Mouse (Mus musculus): ENCODE data around the gene Accsl. TPM values are rescaled to one million over a fixed set of nuclear protein-coding genes. Genes with fewer than 3 reads are reported as not detected.

Gene Accsl
- total RNA-seq (2021): under 1 TPM in 1 of 2 experiments, not detected in 1; 0.68 TPM

DNA sequence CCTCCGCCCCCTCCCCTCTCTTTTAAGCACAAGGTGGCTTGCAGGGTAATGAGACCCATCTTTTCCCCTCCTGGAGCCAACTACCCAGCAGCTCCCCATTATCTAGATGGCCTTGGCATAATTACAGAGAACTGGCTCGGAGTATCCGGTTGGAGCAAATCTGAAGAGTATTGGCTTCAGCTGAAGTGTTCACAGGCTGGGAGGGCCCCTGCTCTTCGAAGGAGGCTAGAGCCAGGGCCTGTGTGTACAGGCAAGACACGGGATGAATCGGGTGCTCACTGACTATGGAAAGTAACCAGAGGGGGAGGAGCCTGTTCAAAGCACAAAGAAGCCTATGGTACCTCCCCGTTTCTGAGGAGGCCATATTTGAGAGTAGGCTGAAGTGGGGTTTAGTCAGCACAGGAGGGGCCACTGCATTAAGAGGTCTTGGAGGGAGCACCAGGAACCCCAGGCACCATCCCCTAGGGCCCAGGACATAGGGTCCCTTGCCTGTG lies at the start of gene Accsl:
Gene Accsl (minus strand): TSS at position 51 of the 494 bp plus-strand sequence.
- DNase-seq: no peak
- intact Hi-C loops (cut with DNase I): no loop called here

DNA sequence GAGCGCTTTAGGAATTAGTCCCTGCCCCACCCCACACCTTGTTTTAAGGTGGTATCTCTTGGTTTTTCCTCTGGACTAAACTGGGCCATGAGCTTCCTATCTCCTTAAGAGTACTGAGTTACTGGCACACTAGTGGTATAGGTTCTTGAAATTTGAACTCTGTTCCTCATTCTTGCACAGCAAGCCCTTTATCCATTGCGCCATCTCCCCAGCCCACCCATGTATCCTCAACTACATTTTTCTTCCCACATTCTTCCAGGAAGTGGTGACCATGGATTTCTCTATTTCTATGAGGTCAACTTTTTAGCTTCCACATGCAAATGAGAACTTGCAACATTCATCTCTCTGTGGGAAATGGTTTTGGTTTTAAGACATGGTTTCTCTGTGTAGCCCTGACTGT lies 44.6 kb upstream of the Accsl start:
- no peak for DNase-seq
- intact Hi-C loops (cut with DNase I): no loop called here

DNA sequence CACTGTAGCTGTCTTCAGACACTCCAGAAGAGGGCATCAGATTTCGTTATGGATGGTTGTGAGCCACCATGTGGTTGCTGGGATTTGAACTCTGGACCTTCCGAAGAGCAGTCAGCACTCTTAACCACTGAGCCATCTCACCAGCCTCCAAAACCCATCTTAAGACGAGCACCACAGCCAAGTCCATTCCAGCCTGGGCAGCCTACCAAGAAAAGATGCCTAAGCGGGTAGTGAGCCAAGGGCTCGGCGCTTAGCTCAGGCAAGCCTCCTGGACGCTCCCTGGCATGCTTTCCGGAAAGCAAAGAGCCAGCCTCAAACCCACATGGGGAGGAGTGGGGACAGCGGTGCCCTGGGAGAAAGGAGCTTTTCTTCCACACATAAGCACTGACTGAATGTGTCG lies 43.0 kb upstream of the Accsl start:
- intact Hi-C loops (cut with DNase I): no loop called here
- peak; percentile 81 for DNase-seq

DNA sequence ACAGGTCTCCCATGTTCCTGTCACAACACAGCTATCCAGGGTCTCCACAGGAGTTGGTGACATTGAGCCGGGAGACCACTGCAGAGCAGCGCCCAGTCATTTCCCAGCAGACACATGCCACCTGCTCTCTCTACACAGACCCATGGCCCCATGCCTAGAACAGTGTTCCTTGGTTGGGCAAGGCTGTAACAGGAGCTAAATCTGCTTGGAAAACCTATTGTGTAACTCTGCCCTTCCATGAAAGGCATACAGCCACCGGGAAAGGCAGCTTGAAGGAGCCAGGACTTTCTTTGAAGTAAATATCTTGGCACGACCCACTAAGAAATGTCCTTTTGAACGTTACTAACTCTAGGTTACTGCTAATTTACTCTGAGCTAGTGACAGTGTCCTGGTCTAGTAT lies 40.8 kb upstream of the Accsl start:
- peak; percentile 49 for DNase-seq
- intact Hi-C loops (cut with DNase I): no loop called here

DNA sequence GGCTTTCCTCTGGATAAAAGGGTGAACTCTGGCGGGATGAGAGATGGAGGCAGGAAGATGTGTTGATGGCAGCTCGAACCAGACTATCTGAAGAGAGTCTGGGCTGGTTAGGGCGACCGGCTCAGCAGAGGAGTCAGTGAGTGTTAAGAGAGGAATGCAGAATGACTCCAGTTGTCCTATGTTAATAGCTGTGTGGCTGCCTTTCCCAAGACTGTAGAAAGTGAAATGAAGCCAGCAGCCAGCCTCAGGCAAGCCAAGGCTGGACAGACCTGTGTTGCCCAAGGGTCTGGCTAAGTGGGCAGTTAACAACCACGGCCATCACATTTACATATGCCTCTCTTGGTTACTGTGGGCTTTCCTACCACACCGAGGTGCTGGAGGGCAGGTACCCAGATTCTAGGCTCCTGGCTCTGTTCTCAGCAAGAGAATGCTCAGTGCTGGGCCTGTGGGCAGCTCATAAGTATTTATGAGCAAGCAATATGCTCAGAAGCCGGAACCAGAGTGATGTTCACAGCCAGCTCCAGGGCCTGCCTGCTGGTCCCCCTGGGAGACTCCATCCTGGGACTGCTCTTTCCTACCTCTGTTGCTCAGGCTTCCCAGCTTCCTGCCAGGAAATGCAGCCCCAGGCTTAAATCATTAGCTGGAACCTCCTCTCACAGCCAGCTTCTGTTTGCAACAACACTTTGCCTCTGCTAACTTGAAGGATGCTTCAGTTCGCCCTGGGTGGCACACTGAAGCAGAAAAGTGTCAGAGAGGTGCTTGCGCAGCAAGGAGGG lies 38.8 kb upstream of the Accsl start:
- DNase-seq: peak; percentile 14
- intact Hi-C loops (cut with DNase I): no loop called here

DNA sequence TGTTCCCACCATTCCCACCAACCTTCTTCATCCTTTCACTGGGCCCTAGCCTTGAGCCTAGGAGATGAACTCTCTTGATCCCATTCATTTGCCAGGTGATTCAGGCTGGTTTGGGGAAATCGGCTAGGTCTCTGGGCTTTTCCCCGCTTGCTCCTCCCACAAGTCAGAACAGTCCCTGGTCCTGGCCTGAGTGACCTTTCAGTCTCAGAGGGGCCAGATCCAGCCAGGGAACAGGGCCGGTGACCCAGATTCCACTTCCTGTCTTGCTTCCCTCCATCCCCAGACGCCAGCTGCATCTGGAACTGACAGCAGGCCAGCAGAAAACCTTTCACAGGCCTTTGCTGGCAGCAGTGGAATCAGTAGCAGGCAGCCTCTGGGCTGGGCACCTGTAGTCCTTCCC lies 37.4 kb upstream of the Accsl start:
- intact Hi-C loops (cut with DNase I): no loop called here
- no peak for DNase-seq

DNA sequence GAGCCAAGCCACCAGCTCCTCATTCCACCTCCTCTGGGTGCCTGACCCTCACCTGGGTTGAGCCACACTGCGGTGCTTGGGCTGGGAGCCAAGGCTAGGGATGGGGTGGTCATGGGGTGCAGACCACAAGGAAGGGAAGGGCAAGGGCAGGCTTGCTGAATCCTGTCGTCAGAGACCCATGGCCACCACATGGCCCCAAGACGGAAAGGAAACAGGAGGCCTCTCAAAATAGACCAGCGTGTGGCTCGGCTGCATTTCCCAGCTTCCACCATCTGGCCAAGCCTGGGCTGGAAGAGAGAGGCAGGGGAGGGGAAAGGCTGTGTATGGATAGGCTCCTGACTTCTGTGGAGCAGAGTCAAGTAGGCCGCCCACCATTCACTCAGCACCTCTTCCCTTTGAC lies 34.5 kb upstream of the Accsl start:
- intact Hi-C loops (cut with DNase I): no loop called here
- peak; percentile 13 for DNase-seq

DNA sequence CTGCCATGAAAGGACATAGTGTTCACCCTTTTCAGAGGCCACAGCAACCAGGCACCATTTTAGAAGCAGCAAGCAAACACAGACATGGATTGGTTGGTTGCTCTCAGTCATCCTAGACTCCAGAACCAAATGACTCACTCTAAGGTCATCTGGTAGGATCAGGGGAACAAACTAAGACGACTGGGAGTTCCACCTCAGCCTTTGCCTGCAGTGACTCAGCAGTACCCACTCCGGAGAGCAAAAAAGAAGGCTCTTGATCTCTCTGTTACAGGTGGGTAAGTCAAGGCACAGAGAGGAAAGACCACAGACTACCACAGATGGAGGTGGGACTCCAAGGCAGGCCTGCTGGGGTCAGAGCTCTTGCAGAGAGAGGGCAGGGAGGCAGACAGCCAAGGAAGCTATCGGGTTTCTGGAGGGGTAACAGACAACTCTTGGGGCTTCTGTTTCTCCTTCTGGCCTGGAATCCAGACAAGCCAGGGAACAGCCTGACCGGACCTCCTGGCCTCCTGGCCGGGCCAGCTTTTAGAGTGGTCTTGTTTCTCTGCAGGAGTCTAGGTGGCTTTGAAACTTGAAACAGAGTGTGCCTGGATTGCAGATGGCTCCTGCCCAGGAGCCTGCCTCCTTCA lies 33.8 kb upstream of the Accsl start:
- no peak for DNase-seq
- intact Hi-C loops (cut with DNase I): no loop called here

DNA sequence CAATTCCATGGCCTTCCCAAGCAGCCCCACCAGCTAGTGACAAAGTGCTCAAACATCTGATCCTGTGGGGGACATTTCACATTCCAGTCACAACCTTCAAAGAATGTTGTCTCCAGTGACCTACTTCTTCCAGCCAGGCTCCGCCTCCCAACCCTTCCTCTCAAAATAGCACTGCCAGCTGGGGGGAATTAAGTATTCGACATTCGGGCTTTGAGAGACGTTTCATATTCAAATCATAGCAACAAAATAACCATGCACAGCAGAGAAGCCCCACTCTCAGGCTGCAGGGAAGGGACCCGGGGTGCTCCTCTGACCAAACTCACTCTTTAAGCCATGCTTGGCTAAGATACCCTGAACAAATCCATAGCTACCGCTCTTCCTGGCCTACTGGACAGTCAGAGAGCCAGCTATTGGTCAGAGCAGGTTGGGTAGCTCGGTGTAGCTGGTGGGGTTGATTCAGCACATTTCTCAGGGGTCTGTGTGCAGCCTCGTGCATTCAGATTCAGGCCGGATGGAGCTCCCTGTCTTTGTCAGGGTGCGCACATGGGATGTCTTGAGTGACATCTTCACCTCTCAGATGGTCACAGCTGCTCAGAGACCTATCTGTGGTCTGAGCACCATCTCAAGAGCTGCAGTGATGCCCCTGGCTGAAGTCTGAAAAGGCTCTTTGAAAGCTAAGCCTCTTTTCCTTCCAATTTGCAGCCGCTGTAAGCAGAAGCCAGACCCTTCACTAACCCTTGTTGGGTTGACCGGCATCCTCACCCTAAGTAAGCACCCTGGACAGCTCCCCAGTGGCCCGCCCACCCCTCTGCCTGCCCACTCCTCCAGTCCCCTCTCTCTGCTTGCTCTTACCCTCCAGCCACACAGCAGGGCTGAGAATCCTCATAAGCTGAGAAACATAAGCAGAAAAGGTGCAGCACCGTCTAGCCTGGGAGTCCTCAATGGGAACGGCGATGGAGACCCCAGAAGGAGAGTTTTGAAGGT lies 30.7 kb upstream of the Accsl start:
- no peak for DNase-seq
- intact Hi-C loops (cut with DNase I): no loop called here

DNA sequence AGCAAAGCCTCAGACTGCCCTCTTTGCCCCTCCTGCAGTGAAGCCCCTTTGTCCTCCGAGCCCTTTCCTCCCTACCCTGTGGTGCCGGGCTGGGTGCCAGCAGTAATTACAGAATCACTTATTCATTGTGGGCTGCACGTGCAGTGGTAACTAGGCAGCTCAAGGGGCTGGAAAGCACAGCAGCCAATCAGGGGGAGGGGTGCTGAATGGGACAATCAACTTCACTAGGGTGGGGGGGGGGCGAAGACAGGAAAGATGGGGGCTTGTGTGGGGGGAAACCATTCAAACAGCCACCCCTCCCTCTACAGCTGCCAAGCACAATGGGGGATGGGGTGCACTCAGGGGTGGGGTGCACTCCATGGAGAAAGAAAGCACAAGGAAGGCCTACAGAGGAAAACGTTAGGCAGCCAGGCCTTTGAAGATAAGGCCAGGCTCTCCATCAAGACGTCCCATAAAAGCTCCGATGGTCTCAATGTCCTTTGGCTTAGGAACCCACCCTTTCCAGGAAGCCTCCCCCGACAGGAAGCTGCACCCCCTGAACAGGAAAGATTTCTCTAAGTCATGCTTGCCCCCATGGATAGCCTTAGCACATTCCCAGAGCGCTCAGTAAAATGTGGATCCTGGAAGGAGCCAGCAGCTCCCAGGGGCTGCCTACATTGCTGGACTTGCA lies 22.8 kb upstream of the Accsl start:
- peak; percentile 92 for DNase-seq
- intact Hi-C loops (cut with DNase I): no loop called here

DNA sequence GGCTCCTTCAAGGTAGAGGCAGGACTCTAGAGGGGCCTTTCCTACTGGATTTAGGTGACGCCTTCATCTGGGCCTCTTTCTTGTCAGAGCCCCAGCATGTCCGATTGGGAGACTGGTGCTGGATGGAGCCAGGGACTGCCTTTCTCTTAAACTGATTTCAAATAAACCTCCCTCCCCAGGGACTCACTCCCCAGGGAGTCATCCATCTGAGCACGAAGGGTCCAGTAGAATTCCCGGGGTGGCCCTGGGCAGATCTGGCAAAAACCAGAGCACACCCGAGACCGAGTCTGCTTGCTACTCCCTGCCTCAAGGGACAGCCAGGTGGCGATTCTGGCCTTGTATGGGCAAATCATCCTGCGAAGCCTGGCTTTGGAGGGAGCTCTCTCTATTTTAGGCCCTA lies 21.2 kb upstream of the Accsl start:
- no peak for DNase-seq
- intact Hi-C loops (cut with DNase I): no loop called here

DNA sequence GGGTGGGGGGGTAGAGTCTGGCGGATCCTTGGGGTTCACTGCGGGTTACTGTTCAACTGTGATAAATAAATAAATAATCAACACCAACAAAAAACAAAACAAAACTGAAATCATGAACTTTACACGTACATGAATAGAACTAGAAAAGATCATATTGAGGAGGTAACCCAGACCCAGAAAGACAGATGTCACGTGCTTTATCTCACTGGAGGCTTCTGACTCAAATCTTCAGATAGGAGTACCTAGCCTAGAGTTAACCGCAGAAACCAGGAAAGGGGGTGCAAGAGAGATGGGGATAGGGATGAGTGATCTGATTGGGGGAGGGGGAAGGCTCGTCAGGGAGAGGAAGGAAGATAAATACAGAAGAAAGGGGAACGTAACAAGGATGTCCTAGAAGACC lies 20.1 kb upstream of the Accsl start:
- intact Hi-C loops (cut with DNase I): loop anchor here (5.0 kb wide), 1 partner anchor 68 kb away; the partner anchor contains the start of gene Gm13889
- no peak for DNase-seq

DNA sequence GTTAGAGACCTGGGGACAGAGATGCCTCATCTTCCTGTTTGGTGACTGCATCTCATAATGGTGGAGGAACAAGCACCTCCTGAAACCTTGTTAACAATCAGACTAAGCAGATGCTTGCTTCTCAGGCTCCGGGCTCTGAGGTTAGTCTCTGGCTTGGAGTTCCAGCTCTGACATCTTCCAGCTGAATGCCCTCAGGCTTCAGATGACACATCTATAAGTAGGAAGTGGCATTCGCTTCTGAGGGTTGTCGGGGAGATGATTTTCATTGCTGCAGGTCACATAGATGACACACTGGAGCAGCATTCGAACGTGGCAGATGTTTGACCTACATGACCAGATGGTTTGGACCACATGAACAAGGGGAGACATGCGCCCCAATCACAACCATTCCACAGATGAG lies 19.4 kb upstream of the Accsl start:
- intact Hi-C loops (cut with DNase I): loop anchor here (5.0 kb wide), 1 partner anchor 69 kb away; the partner anchor contains the start of gene Gm13889
- DNase-seq: no peak

DNA sequence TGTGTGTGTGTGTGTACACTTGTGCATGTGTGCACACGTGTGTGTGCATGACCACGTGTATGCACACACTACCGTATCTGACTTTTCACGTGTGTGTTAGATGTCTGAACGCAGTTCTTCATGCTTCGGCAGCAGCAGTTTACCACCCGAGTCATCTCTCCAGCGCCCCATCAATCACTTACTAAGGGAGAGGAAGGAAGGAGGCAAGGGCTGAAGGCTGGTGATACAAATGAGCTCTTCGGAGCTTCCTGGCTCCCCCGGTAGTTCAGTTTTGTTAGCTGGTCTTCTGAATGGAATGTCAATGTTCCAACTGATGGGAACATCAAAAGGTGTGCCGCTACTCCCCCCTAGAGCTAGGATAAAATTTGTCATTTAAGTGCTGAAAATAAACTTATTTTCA lies 18.3 kb upstream of the Accsl start:
- DNase-seq: no peak
- intact Hi-C loops (cut with DNase I): loop anchor here (5.0 kb wide), 1 partner anchor 70 kb away; the partner anchor contains the start of gene Gm13889

DNA sequence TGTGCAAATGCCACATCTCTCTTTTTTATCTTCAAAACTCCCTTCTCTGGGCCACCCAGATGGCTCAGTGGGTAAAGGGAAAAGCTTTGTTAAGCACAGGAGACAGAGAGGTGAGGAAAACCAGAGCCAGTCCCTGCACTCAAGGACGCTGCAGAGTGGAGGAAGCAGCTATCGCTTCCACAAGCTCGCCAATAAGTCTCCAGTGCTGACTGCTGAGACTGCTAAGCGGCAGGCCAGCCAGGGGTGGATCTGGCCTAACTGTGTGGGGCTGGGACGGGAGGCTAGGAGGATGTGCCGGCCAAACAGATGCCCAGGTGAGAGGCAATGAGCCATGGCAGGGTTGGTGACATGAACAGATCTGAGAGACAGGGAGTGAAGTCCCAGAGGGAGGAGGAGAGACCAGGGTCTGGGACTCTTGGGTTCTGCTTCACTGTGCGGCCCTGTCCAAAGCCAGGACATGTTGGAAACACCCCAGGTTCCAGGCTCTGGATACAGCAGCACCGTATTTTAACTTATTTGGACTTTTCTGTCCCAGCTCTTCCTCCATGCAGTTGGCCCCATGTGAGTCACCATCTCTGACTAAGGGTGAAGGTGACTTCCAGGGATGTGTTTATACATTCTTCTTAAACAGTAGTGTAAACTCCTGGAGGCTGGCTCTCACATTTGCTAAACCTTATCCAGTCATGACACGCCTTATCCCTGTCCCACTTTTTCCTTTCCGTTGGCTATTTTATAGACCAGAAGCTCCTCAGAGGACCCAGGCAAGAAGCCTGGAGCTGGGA lies 17.2 kb upstream of the Accsl start:
- intact Hi-C loops (cut with DNase I): loop anchor here (5.0 kb wide), 1 partner anchor 71 kb away; the partner anchor contains the start of gene Gm13889

DNA sequence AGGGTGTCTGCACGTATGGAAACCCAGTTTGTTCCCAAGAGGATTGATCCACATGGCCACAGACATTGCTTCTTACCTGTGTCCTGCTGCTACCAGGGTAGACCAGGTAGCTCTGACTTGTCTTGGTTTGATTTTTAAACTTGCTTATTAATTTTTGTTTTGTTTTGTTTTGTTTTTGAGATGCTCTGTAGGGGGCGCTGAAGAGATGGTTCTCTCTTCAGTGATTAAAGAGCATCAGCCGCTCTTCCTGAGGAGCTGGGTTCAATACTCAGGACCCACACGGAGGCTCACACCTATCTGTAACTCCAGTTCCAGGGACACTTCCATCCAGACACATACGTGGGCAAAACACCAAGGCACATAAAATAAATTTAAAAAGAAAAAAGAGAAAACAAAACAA lies 14.1 kb upstream of the Accsl start:
- intact Hi-C loops (cut with DNase I): no loop called here
- no peak for DNase-seq

More for the DNA sequence above, 17.2 kb upstream of the Accsl start:
- DNase-seq: no peak

DNA sequence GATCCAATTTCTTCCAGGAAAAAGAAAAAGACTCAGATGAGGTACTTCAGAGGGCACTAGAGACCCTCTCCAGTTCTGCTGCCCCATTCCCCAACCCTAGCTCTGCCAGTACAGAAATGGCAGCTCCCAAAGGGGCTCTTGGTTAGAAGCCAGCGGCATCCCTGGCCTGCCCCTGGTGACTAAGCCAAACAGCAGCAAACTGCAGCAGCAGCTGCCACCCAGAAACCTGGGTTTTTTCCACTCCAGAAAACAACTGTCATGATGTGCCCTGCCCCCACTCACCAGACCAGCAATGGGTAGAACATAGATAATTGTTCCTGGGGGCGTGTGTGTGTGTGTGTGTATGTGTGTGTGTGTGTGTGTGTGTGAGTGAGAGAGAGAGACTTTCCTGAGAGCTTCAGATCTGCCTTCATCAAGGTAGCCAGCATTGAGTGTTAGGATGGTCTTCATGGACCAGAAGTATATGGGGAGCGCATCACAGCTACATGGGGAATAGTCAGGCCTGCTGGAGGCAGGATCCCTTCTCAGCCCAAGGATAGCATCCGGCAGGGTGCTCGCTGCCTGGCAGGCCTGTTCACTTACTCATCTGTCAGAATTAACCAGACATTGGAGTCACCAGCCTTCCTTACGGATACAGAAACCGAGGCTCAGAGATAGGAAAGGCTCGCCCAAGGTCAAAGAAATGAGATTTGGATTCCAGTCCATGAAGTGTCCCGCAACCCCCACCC lies 12.8 kb upstream of the Accsl start:
- intact Hi-C loops (cut with DNase I): no loop called here
- DNase-seq: no peak

DNA sequence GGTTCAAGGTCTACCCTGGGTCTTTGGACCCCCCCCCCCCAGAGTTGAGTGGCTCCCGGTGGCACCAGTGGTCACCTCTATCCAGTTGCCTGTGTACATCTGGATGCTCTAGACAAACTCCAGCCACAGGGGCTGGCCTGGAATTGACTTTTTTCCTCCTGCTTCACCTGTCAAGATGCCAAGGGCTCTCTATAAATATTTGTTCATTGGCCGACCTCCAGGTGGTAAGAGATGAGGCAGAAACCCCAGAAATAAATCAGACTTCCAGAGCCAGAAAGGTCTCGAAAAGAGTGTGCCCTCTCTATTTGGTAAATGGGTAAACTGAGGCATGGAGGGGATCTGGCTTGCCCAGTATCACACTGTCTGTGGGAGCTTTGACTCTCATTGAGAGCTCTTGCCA lies 12.0 kb upstream of the Accsl start:
- DNase-seq: no peak
- intact Hi-C loops (cut with DNase I): no loop called here

DNA sequence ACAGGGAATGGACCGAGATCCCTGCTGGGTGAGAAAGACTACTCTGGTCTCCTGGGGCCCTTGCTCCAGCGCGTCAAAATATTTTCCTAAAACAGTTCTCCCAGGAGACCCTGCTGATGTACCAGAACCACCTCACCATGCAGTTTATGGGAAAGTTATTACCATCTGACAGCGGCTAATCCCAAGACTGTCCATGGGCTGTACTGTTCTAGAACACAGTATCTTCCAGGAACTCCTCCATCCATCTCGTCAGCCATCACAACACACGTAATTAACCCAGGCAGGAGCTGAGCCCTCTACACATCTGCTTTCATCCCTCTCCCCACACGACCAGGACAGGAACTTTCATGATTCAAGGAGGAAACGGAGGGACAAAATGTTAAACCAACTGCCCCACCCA lies 11.5 kb upstream of the Accsl start:
- intact Hi-C loops (cut with DNase I): no loop called here
- DNase-seq: no peak
